Mouse (Mus musculus): ENCODE measurements around the gene Actn1.
"Not testable (repeated sequence)": the region's sequence is repeated elsewhere in the genome, so short reads cannot be mapped to it uniquely, and the experiment has no call there.

Actn1 gene

GRCm38 (mm10) chr12:80260056-80260743, at the start of gene Actn1:
TSS of gene Actn1 (minus strand) at chr12:80260371.
- DNase-seq (ENCODE audit: low spot score in 2 of 2), result peak in 1 of 2 experiments; percentile 77

- DNase-seq (ENCODE audit: low spot score in 2 of 2), result no peak
Observed at GRCm38 (mm10) chr12:80307556-80307955, 47.4 kb upstream of the Actn1 start.

DNA sequence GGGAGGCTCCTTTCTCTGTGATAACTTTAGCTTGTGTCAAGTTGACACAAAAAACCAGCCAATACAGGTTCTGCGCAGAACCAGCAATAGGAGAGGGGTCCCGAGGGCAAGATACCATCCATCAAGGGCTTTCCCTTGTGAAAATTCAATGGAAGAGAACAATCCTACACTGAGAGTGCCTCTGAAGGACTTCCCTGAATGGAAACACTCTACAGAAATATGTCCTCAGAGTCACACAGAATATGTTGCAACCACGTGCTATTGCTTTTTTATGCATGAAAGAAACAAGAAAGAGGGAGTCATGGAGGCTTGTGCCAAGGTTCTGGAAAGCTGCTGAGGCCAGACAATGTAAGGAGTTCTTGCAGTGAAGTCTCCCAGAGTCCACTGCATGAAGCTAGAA, 44.3 kb upstream of the Actn1 start:
- DNase-seq (ENCODE audit: low spot score in 2 of 2), result no peak

DNA sequence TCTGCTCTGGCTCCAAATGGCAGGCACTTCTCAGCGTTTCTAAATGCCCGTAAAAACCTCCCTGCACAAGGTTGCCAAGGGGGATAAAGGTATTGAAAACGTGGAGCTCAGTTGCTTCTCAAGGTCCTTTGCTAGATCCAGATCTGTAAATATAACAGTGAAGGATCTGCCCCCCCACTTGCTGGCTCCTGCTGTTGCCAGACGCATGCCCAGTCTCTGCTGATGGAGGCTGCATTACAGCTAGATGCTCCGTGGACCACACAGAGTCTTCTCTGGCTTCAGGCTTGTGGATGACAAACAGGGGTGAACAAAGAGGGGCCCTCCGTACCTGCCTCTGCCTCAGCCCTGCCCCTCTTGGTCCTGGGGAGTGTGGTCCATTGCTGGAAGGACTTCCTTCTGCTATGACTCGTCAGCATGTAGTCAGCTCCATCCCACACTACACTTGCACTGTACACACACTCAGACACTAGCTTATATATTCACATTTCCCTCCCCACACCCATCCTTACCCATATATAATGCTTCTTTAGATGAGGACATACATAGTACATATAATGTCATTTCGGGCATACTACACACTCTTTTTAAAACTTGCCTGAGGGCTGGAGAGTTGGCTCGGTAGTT, 40.8 kb upstream of the Actn1 start:
- DNase-seq (ENCODE audit: low spot score in 2 of 2), result no peak

DNA sequence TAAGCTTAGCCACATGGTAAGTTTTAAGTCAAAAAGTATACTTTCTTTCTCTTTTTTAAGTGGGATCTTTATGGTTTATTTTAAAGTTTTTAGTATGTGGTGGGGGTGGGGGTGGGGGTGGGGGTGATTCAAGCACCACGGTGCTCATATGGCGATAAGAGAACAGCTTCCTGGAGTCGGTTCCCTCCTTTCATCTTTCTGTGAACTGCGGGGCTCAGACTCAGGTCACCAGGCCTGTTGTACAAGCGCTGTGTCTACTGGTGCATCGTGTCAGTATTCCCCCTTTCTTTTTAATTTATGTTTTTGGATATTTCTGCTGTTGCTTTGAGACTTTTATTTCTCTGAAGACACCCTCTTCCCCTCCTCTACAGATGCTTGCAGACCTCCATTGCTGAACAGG, 38.5 kb upstream of the Actn1 start:
- DNase-seq (ENCODE audit: low spot score in 2 of 2), result no peak

DNA sequence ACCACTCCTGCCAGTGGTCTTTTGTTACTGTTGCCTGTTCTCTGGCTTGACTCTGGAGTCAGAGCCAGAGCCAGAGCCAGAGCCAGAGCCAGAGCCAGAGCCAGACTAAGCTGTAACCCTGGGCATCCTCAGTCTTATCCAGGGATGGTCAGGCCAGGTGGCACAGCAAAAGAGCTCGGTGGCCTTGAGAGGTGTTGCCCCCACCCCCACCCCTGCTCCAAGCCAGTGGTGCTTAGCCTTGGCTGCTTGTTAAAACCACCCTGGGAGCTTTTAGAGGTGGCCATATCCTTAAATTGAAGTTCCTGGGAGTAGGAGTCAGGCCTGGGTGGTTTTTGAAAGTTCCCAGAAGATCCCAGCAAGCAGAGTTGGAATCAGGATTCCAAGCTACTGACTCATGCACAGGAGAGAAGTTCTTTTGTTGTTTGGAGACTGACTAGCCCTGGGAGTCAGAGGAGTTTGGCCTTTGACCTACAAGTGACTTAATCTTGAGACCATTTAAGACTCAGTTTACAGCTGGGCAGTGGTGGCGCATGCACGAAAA, 31.8 kb upstream of the Actn1 start:
- DNase-seq (ENCODE audit: low spot score in 2 of 2), result no peak

DNA sequence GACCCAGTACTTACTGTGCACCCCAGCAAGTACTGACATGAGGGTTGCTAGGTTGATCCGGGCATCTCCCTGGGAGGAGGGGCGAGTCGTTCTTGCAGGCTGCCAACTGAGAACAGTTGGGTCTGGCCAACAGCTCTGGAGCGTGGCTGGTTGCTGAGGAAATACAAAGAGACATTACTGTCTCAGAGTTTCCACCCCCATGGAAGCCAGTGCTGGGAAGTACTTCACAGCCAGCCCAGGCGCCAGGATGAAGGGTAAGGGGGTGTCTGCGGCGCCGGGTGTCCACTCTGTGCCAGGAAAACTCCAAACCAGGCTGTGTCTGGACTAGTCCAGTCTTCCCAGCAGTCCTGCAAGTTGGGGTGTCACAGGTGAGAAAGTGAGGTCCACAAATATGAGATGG, 30.8 kb upstream of the Actn1 start:
- no peak for DNase-seq (ENCODE audit: low spot score in 2 of 2)

GRCm38 (mm10) chr12:80290483-80290882, 30.3 kb upstream of the Actn1 start:
- no peak for DNase-seq (ENCODE audit: low spot score in 2 of 2)

GRCm38 (mm10) chr12:80289722-80290121, 29.6 kb upstream of the Actn1 start:
- no peak for DNase-seq (ENCODE audit: low spot score in 2 of 2)

DNA sequence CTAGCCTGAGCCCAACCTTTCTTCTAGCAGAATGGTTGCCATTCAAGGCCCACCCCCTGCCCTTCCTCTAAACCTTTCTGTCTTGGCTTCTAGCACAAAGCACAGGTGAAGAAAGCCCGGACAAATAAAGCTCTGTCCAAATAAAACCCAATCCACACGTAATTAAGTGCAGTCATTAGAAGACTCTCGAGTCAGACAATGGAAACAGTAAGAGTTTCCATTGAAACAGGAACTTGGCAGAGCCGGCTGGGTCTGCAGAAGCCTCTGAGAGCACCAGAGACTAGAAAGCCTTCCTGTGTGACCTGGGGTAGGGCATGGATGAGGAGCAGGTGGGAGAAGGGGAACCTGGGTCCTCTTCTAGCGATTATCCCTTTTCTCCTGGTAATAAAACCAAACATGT, 25.7 kb upstream of the Actn1 start:
- no peak for DNase-seq (ENCODE audit: low spot score in 2 of 2)

- not testable (repeated sequence) for DNase-seq (ENCODE audit: low spot score in 2 of 2)
Observed at GRCm38 (mm10) chr12:80284251-80284650, 24.1 kb upstream of the Actn1 start.

DNA sequence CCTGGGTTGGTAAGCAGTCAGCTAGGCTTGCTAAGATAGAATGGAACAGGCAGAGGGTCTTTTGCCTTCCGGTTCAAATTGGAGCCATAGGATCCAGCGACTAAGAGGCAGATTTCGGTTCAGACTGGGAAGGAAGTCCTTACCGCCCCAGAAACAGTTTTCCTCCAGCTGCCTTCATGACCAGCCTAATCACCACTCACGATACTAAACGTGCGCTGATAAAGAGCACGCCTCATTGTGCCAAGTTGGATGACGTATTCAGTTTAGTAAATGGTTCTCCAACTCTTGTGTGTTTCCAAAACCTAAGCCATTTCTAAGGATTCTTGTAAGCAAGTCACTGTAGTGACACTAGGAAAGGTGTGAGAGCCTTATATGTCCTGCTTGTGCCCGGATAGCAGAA, 18.7 kb upstream of the Actn1 start:
- DNase-seq (ENCODE audit: low spot score in 2 of 2), result no peak

DNA sequence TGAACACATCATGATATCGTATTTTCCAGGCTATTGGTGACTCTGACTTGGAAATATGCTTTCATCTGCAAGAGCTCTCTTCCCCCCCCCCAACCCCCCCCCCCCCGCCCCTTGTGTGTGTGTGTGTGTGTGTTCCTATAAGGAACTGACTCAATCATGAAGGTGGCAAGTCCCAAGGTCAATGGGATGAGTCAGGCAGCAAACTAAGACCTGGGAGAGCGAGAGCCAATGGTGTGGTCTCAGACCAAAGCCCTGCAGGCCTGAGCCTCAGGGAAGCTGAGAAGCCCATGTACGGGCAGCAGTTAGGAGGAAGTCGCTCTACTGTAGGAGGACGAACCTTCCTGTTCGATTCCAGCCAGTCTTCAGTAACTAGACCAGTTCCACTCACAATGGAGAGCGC, 17.3 kb upstream of the Actn1 start:
- no peak for DNase-seq (ENCODE audit: low spot score in 2 of 2)

- DNase-seq (ENCODE audit: low spot score in 2 of 2), result no peak
Observed at GRCm38 (mm10) chr12:80275187-80275820, 15.1 kb upstream of the Actn1 start.

- DNase-seq (ENCODE audit: low spot score in 2 of 2), result peak in 1 of 2 experiments; percentile 14
Observed at GRCm38 (mm10) chr12:80273020-80273686, 13.0 kb upstream of the Actn1 start.

DNA sequence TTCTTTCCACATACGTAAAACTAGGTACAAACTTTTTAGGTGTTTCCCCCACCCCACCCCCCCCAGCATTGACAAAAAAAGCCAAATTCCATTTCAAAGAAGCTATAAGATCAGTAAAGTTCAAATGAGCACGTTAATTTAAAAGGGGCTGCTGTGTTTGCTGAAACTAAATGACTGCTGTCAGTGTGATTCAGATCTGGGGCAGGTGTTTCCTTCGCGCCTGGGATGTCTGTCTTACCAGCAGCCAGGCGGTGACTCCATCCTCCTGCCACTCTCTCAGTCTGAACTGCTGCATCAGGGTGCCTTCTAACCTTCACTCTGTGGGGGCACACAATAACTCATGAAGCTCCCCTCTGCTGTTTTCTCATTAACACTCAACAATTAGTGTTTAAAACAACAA, 11.6 kb upstream of the Actn1 start:
- DNase-seq (ENCODE audit: low spot score in 2 of 2), result no peak

- DNase-seq (ENCODE audit: low spot score in 2 of 2), result no peak
Observed at GRCm38 (mm10) chr12:80270924-80271323, 10.8 kb upstream of the Actn1 start.

DNA sequence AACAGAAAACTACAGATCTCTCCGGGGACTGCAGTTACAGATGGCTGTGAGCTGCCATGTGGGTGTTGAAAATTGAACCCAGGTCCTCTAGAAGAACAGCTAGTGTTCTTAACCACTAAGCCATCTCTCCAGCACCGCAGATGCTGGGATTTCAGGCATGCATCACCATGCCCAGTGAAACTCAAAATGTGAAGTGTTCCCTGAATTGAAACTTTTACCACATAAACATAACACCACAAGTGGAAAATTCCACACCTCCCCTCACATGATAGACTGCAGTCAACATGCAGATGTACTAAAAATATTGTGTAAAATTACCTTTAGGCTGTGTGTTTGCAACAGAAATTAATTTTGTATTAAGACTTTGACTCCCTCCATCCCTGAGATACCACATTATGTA, 9.1 kb upstream of the Actn1 start:
- DNase-seq (ENCODE audit: low spot score in 2 of 2), result no peak

GRCm38 (mm10) chr12:80267962-80268361, 7.8 kb upstream of the Actn1 start:
- no peak for DNase-seq (ENCODE audit: low spot score in 2 of 2)

GRCm38 (mm10) chr12:80264388-80264787, 4.2 kb upstream of the Actn1 start:
- not testable (repeated sequence) for DNase-seq (ENCODE audit: low spot score in 2 of 2)

- DNase-seq (ENCODE audit: low spot score in 2 of 2), result peak in 1 of 2 experiments; percentile 12
Observed at GRCm38 (mm10) chr12:80260744-80261695, 849 bp upstream of the Actn1 start.

All from urinary bladder, adult 18-20 months (tissue).